Mouse (Mus musculus) kidney, embryonic 15.5 days (tissue): Measurements from ENCODE around the gene Nolc1. TPM values are rescaled to one million over a fixed set of nuclear protein-coding genes. Genes with fewer than 3 reads are reported as not detected.

Experiments used
- ATAC-seq: fragments of 200-750 bp; cut with Nextera tagmentation; replicated peaks from 2 replicates; pipeline ENCODE4 v1.8.0; 2017; ENCODE audit warnings: moderate TSS enrichment; ENCODE audit not compliant: low FRiP score
- H3K27ac ChIP-seq: fragments of 300-500 bp; sonication (generic); 2 replicates; pipeline ENCODE4 v1.5.1; 2015; ENCODE audit warnings: mild to moderate bottlenecking, inconsistent platforms
- H3K27me3 ChIP-seq: fragments of 300-500 bp; sonication (generic); 2 replicates; pipeline ENCODE4 v1.6.1; 2015; ENCODE audit warnings: inconsistent platforms
- H3K36me3 ChIP-seq: fragments of 300-500 bp; sonication (generic); 2 replicates; pipeline ENCODE4 v1.6.1; 2015; ENCODE audit warnings: inconsistent platforms
- H3K4me1 ChIP-seq: fragments of 300-500 bp; sonication (generic); 2 replicates; pipeline ENCODE4 v1.6.1; 2015; ENCODE audit warnings: inconsistent platforms
- H3K4me2 ChIP-seq: fragments of 300-500 bp; sonication (generic); 2 replicates; pipeline ENCODE4 v1.6.1; 2015; ENCODE audit warnings: moderate library complexity, mild to moderate bottlenecking, inconsistent platforms
- H3K4me3 ChIP-seq: fragments of 300-500 bp; sonication (generic); replicated peaks from 2 replicates; pipeline ENCODE4 v1.5.1; 2015; ENCODE audit warnings: mild to moderate bottlenecking, inconsistent platforms
- H3K9ac ChIP-seq: fragments of 300-500 bp; sonication (generic); 2 replicates; pipeline ENCODE4 v1.6.1; 2015; ENCODE audit warnings: mild to moderate bottlenecking, inconsistent platforms
- H3K9me3 ChIP-seq: fragments of 300-500 bp; sonication (generic); replicated peaks from 2 replicates; pipeline ENCODE4 v1.6.1; 2016; ENCODE audit warnings: inconsistent platforms
- WGBS: fragments of 180-500 bp; shearing (Covaris S2); methylation state at CpG from one replicate; pipeline ENCODE4 v1.1.7; 2015; ENCODE audit warnings: mixed read lengths; 5-methylcytosine and 5-hydroxymethylcytosine counted together
- polyA plus RNA-seq: library from polyadenylated mRNA; unstranded; fragments of >200 nt; fragmentation: Nextera tagmentation; extraction: Ambion mirVana; gene quantifications from 2 replicates; pipeline ENCODE4 v1.2.1, GENCODE M21; 2015

Nolc1 gene
- polyA plus RNA-seq, 1 experiment from 2014 or later = 101 TPM

DNA sequence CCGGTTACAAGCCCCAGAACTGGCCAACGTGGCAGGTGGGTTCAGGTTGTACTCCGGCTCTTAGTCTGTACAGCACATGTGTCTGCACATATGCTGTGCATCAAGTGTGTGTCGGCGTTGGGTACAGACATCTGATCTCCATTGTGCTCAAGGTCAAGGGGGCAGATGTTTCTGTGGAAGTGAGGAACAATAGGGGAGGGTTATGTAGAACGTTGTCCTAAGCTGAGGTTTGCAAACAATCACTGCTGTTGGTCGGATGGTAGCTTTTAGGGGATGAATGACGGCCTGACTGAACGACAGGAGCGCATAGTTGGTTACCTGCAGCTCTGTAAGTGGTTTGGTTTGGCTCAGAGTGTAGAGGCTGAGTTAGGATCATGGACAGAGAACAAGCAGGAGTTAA is 7.6 kb upstream of the Nolc1 start:
- WGBS = 82% methylated on average over 10 of the region's 10 CpGs
- no peak overlapping the region for H3K4me2 ChIP-seq

DNA sequence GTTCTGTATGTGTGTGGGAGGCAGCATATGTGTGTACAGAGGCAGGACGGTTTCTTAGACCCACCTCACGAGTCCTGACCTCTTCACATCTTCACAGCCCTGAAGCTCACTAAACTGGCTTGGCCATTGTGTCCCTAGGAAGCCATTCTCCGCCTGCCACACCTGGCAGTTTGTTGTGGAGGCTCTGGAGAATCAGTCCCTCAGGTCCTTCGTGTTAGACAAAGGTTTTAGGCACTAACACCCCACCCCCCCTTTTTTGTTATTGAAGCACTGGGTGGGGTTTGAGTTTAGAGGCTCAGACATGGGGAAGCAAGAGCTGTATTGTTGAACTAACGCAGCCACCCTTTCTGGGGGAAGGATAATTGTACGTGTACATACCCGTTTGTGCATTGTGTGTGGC is 2.4 kb upstream of the Nolc1 start:
- H3K4me1 ChIP-seq = peaks cover 20% of the 10 kb centered on the region
- no peak overlapping the region for H3K4me3 ChIP-seq
- no peak for ATAC-seq
- H3K4me2 ChIP-seq = no peak overlapping the region
- WGBS = 88% methylated on average over 7 of the region's 7 CpGs
- peaks cover 68% of the 10 kb centered on the region for H3K36me3 ChIP-seq
- H3K27ac ChIP-seq = no peak overlapping the region
- no peak overlapping the region for H3K9ac ChIP-seq
- H3K9me3 ChIP-seq = no peaks in the 10 kb centered on the region
- H3K27me3 ChIP-seq = no peaks in the 10 kb centered on the region

More for the DNA sequence above, 7.6 kb upstream of the Nolc1 start:
- no peak for ATAC-seq
- Histone ChIP-seq H3K9ac (no peak overlapping the region), H3K4me3 (no peak overlapping the region), H3K27ac (no peak overlapping the region), H3K9me3 (no peaks in the 10 kb centered on the region), H3K36me3 (peaks cover 99% of the 10 kb centered on the region), H3K27me3 (no peaks in the 10 kb centered on the region), H3K4me1 (no peaks in the 10 kb centered on the region)

DNA sequence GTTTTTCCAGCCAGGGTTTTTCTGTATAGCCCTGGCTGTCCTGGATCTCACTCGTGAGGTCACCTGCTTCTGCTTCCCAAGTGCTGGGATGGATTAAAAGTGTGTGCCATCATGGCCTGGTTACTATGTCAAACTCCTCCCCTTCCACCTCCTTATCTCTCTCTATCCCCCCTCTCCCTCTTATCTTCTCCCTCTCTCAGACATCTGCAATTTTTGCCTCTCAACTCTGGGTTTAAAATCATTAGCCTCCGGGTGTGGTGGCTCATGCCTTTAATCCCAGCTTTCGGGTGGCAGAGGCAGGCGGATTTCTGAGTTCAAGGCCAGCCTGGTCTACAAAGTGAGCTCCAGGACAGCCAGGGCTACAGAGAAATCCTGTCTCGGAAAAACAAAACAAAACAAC is 1.4 kb upstream of the Nolc1 start:
- H3K36me3 ChIP-seq = peaks cover 68% of the 10 kb centered on the region
- no peak overlapping the region for H3K27ac ChIP-seq
- H3K9me3 ChIP-seq = no peaks in the 10 kb centered on the region
- H3K27me3 ChIP-seq = no peaks in the 10 kb centered on the region
- WGBS = 92% methylated on average over 5 of the region's 5 CpGs
- no peak overlapping the region for H3K4me2 ChIP-seq
- no peak overlapping the region for H3K9ac ChIP-seq
- no peak for ATAC-seq
- H3K4me3 ChIP-seq = no peak overlapping the region
- H3K4me1 ChIP-seq = peaks cover 20% of the 10 kb centered on the region

DNA sequence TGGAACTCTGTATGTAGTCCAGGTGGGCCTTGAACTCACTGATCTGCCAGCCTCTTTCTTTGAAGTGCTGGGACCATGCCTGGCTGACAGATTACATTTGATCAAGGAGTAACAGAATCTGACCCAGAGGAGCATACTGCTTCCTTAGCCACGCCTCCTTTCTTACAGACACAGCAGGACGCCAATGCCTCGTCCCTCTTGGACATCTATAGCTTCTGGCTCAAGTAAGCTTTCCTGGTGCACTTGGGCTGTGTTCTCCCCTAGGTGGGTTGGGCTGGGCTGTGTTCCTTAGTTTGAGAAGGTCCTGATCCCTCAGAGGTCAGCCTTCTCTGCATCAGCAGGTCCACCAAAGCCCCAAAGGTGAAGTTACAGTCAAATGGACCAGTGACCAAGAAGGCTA is 2.9 kb downstream of the Nolc1 start:
- Histone ChIP-seq H3K4me3 (no peak overlapping the region), H3K4me2 (no peak overlapping the region), H3K9ac (no peak overlapping the region), H3K27me3 (no peaks in the 10 kb centered on the region), H3K27ac (no peak overlapping the region), H3K4me1 (peaks cover 20% of the 10 kb centered on the region), H3K9me3 (no peaks in the 10 kb centered on the region), H3K36me3 (peaks cover 68% of the 10 kb centered on the region)
- no peak for ATAC-seq
- WGBS = 58% methylated on average over 3 of the region's 3 CpGs

DNA sequence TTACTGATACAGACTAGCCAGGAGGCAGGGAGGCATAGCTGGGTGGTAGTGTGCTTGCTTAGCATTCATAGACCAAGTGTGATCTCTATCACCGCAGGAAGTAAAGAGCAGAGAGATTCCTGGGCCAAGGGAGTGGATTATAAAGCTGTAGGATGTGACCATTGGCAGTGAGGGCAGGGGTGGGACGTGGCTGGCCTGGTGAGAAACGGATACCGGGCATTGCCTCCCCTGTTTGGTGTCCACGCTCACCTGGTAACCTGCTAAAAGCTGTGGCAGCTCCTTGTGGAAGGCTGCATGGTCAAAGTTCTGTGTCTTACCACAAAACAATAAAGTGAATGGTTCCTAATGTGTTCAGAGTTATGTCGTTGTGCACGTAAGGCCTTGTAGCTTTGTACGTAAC is 9.5 kb downstream of the Nolc1 start:
- ATAC-seq = no peak
- WGBS = 97% methylated on average over 8 of the region's 8 CpGs
- H3K27me3 ChIP-seq = no peaks in the 10 kb centered on the region
- H3K9ac ChIP-seq = no peak overlapping the region
- H3K4me2 ChIP-seq = no peak overlapping the region
- no peaks in the 10 kb centered on the region for H3K4me1 ChIP-seq
- H3K9me3 ChIP-seq = no peaks in the 10 kb centered on the region
- H3K36me3 ChIP-seq = peaks cover 55% of the 10 kb centered on the region
- H3K27ac ChIP-seq = no peak overlapping the region
- H3K4me3 ChIP-seq = no peak overlapping the region

DNA sequence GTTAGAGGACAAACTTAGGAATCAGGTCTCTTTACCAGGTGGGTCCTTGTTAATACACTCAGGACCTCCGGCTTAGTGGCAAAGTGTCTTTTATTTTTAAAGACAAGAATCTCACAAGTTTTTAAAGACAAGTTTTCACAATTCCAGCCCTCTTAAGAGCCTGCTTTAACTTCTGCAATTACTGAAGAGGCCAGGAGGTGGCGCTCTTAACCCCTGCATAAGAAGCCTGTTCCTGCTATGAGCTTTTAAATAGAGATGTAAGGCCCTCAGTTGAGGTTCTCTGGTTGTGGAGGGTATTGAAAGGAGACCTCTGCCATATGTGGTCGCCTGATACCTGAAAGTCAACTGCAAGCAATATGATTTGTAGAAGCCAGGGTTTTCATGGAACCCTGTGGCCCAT is 10.7 kb downstream of the Nolc1 start:
- 54% methylated on average over 3 of the region's 3 CpGs for WGBS
- H3K4me1 ChIP-seq = no peaks in the 10 kb centered on the region
- no peak overlapping the region for H3K4me3 ChIP-seq
- peaks cover 43% of the 10 kb centered on the region for H3K36me3 ChIP-seq
- H3K9ac ChIP-seq = no peak overlapping the region
- no peak overlapping the region for H3K27ac ChIP-seq
- no peaks in the 10 kb centered on the region for H3K27me3 ChIP-seq
- H3K4me2 ChIP-seq = no peak overlapping the region
- H3K9me3 ChIP-seq = no peaks in the 10 kb centered on the region
- ATAC-seq = no peak

DNA sequence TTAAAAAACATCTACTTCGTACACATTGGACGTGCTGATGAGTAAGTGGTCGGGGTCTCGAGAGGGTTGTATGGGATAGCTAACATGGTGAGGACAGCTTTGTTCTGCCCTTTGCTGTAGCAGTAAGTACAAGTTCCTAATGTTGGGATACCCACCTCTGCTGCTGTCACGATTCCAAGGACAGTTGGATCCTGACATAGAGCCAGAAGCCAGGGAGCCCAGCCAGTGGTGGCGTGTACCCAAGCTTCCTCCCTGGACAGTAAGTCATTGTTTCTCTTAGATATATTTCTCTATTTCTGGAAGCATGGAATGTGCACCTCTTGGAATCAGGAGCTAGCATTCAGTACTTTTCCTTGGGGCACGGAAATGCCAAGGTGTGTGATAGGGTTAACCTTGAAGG is 12.2 kb downstream of the Nolc1 start:
- Histone ChIP-seq H3K4me2 (no peak overlapping the region), H3K9ac (no peak overlapping the region), H3K4me1 (no peaks in the 10 kb centered on the region), H3K27me3 (0 out of 2 replicates have a peak, but pooled peaks cover 3% of the 10 kb centered on the region), H3K27ac (no peak overlapping the region), H3K9me3 (no peaks in the 10 kb centered on the region), H3K4me3 (no peak overlapping the region), H3K36me3 (peaks cover 28% of the 10 kb centered on the region)
- 79% methylated on average over 7 of the region's 7 CpGs for WGBS
- no peak for ATAC-seq

DNA sequence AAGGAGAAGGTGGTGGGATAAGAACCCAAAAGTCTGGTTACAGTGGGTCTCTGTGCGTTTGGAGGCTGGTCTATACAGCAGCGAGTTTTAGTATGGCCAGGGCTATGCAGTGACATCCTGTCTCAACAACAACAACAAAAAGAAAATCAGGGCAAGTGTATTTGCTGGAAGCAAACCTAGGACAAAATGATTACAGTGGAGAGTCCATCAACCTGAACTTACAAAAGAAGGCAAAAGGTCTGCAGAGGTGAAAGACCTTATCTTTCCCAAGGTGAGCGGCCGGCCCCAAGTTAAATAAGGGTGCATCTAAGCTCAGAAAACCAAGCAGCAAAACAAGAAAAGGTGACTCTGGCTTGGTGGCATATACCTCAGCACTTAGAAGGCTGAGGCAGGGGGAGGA is 16.0 kb downstream of the Nolc1 start:
- 0 out of 2 replicates have a peak, but pooled peaks cover 3% of the 10 kb centered on the region for H3K27me3 ChIP-seq
- 88% methylated on average over 4 of the region's 4 CpGs for WGBS
- ATAC-seq = no peak
- H3K4me3 ChIP-seq = no peak overlapping the region
- no peaks in the 10 kb centered on the region; the same call in 1 of the 2 replicates for H3K9me3 ChIP-seq
- H3K27ac ChIP-seq = no peak overlapping the region
- H3K4me1 ChIP-seq = no peaks in the 10 kb centered on the region
- no peaks in the 10 kb centered on the region for H3K36me3 ChIP-seq
- H3K4me2 ChIP-seq = no peak overlapping the region
- no peak overlapping the region for H3K9ac ChIP-seq

DNA sequence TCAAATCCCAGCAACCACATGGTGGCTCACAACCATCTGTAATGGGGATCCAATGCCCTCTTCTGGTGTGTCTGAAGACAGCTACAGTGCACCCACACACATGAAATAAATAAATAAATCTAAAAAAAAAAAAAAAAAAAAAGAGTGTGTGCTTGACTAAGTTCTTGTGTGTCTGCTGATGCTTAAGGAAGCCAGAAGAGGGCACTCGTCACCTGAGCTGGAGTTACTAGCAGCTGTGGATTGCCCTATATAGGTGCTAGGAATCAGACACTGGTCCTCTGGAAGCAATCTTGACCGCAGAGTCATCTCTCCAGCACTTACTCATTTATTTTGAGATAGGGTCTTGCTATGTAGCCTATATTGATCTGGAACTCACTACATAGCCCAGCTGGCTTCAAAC is 18.5 kb downstream of the Nolc1 start:
- no peak for ATAC-seq
- H3K27ac ChIP-seq = no peak overlapping the region
- H3K27me3 ChIP-seq = 0 out of 2 replicates have a peak, but pooled peaks cover 3% of the 10 kb centered on the region
- no peaks in the 10 kb centered on the region for H3K4me1 ChIP-seq
- no peak overlapping the region for H3K4me3 ChIP-seq
- H3K36me3 ChIP-seq = no peaks in the 10 kb centered on the region
- H3K9me3 ChIP-seq = no peaks in the 10 kb centered on the region; the same call in 1 of the 2 replicates
- no peak overlapping the region for H3K4me2 ChIP-seq
- WGBS = 96% methylated on average over 2 of the region's 2 CpGs
- no peak overlapping the region for H3K9ac ChIP-seq

DNA sequence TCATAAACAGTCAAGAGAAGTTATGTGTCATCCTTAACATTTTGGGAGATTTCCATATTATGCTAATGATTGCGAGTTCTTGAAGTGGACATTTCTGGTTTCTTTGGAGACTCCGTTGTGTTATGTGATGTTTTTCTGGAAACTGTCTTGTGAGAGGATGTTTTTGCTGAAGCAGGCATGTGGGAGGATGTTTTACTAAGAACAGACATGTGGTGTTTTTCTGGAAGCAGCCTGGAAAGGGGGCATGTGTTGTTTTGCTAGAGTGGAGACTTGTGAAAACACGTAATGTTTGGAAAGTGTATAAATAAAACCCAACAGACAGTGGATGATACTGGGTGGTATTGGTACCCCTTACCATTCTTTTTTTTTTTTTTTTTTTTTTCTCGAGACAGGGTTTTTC is 19.6 kb downstream of the Nolc1 start:
- Histone ChIP-seq H3K9ac (no peak overlapping the region), H3K27ac (no peak overlapping the region), H3K4me3 (no peak overlapping the region), H3K4me1 (no peaks in the 10 kb centered on the region), H3K4me2 (no peak overlapping the region), H3K27me3 (0 out of 2 replicates have a peak, but pooled peaks cover 3% of the 10 kb centered on the region), H3K36me3 (no peaks in the 10 kb centered on the region), H3K9me3 (no peaks in the 10 kb centered on the region; the same call in 1 of the 2 replicates)
- ATAC-seq = no peak
- 77% methylated on average over 4 of the region's 4 CpGs for WGBS

DNA sequence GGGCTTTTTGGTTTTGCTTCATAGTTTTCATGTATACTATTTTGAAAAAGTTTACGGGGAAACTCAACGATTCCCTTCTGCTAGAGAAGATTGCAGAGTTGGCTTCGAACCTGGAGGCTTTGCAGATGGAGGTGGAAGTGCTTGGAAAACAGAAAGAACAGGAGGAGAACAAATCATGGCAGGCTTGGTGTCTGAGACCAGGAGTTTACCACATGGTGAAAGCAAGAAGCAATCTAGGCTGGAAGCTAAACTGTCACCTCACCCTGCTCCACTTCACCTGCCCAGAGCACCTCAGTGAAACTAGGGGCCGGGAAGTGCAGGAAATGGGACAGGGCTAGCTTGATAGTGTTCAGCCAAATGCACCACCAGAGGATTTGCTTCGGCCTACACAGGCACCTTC is 20.7 kb downstream of the Nolc1 start:
- Histone ChIP-seq H3K27me3 (0 out of 2 replicates have a peak, but pooled peaks cover 3% of the 10 kb centered on the region), H3K9ac (no peak overlapping the region), H3K4me1 (no peaks in the 10 kb centered on the region), H3K4me3 (no peak overlapping the region), H3K36me3 (no peaks in the 10 kb centered on the region), H3K4me2 (no peak overlapping the region), H3K27ac (no peak overlapping the region), H3K9me3 (no peaks in the 10 kb centered on the region; the same call in 1 of the 2 replicates)
- WGBS = 87% methylated on average over 5 of the region's 5 CpGs
- no peak for ATAC-seq

DNA sequence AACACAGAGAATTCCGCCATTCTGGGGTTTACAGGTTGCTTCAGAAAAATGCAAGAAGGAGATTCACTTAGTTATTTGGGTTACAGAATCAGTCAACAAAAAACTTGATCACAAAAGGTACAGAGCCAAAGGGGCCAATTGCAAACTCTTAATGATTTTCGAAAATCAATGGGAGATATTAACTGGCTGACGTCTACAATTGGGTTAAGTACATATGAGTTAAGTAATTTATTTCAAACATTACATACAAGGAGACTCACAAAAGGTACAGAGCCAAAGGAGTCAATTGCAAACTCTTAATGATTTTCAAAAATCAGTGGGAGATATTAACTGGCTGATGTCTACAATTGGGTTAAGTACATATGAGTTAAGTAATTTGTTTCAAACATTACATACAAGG is 23.9 kb downstream of the Nolc1 start:
- no peak overlapping the region for H3K4me2 ChIP-seq
- H3K36me3 ChIP-seq = no peaks in the 10 kb centered on the region
- no peaks in the 10 kb centered on the region for H3K4me1 ChIP-seq
- no peak overlapping the region for H3K9ac ChIP-seq
- H3K4me3 ChIP-seq = no peak overlapping the region
- no peaks in the 10 kb centered on the region for H3K27me3 ChIP-seq
- H3K27ac ChIP-seq = no peak overlapping the region
- ATAC-seq = no peak
- H3K9me3 ChIP-seq = no peaks in the 10 kb centered on the region
- 93% methylated on average over 3 of the region's 3 CpGs for WGBS

DNA sequence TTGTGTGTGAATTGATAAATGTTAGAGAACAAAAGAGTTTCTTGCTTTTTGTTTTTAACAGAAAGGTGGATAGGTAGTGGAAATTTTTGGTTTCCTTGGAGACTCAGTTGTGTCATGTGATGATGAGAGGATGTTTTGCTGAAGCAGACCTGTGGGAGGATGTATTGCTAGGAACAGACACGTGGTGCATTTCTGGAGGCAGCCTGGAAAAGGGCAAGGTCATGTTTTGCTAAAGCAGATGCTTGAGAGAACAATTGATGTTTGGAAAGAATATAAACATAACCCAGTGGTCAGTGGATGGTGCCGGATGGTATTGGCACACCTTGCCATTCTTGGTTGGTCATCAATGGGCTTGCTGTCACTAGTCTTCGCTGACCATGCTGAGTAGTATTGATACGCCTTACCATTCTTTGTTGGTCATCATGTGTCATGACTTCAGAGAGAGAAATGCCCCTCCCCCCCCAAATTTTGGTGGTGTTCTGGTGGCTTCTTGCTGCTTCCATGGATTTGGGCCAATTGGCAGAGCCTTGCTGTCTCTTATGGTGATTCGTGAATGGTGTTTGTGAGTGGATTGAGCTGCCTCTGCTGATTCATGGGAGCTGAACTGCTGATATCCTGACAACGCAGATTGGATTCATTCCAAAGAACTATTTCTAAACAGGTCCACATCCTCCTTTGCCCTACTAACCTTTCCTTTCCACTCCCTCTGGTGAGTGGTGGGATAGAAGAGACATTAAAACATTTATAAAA is 27.9 kb downstream of the Nolc1 start:
- no peak overlapping the region for H3K4me3 ChIP-seq
- H3K4me1 ChIP-seq = no peaks in the 10 kb centered on the region
- H3K27me3 ChIP-seq = no peaks in the 10 kb centered on the region
- ATAC-seq = no peak
- H3K36me3 ChIP-seq = no peaks in the 10 kb centered on the region
- no peak overlapping the region for H3K27ac ChIP-seq
- WGBS = 70% methylated on average over 6 of the region's 6 CpGs
- no peaks in the 10 kb centered on the region for H3K9me3 ChIP-seq
- H3K9ac ChIP-seq = no peak overlapping the region
- no peak overlapping the region for H3K4me2 ChIP-seq
